In genomic region chr13:19014825-19015375, GRCm38 (mm10) we compare ENCODE assay signal across 13 mouse cellular contexts.
"Had no signal": no experiment of that assay in that cellular context is flagged by ENCODE, and none has a peak within 500 bp of the region (broad histone marks: within the 10 kb centered on the region; RNA-seq: fewer than 3 reads in every experiment).

No protein-coding gene starts in this region.

- H3K9ac ChIP-seq: intestine, embryonic 15.5 days; liver, embryonic 13.5 days; midbrain, embryonic 12.5 days had no signal

- H3K4me3 ChIP-seq: intestine, embryonic 15.5 days; layer of hippocampus, adult 2 months; left cerebral cortex, adult 2 months; liver, embryonic 13.5 days; midbrain, embryonic 12.5 days had no signal

- ATAC-seq: intestine, embryonic 15.5 days had no signal

- H3K4me1 ChIP-seq: intestine, embryonic 15.5 days; liver, embryonic 13.5 days; midbrain, embryonic 12.5 days had no signal

- H3K27ac ChIP-seq: intestine, embryonic 15.5 days; layer of hippocampus, adult 2 months; left cerebral cortex, adult 2 months; liver, embryonic 13.5 days; macrophage; midbrain, embryonic 12.5 days had no signal

- H3K4me2 ChIP-seq: intestine, embryonic 15.5 days; liver, embryonic 13.5 days; midbrain, embryonic 12.5 days had no signal

- H3K27me3 ChIP-seq: intestine, embryonic 15.5 days; liver, embryonic 13.5 days; midbrain, embryonic 12.5 days had no signal

- H3K36me3 ChIP-seq: intestine, embryonic 15.5 days; liver, embryonic 13.5 days; midbrain, embryonic 12.5 days had no signal

- H3K9me3 ChIP-seq: intestine, embryonic 15.5 days; liver, embryonic 13.5 days; midbrain, embryonic 12.5 days had no signal

- DNase-seq: kidney, adult 11 months; kidney, adult 9 months; kidney, postnatal 25 days; layer of hippocampus, adult 9-11 months; layer of hippocampus, postnatal 36 days; liver, embryonic 13.5 days; thymus, adult 18-20 months; thymus, postnatal 36 days had no signal
